Mouse (Mus musculus) small intestine, adult 2 months (tissue): ENCODE data around the gene Ankrd31. TPM values are rescaled to one million over a fixed set of nuclear protein-coding genes. Genes with fewer than 3 reads are reported as not detected.
A peak's percentile ranks its signal among the peaks of the same experiment; 100 is the strongest.
"Not testable (repeated sequence)": the region's sequence is repeated elsewhere in the genome, so short reads cannot be mapped to it uniquely, and the experiment has no call there.

Experiments
- H3K27ac ChIP-seq: fragments of 200-500 bp; 2 replicates; pipeline ENCODE4 v1.5.1; 2012; ENCODE audit warnings: low read depth, low read length, control low read depth, inconsistent platforms; ENCODE audit not compliant: insufficient read depth
- H3K27me3 ChIP-seq: fragments of 200-500 bp; 2 replicates; pipeline ENCODE4 v1.6.1; 2012; ENCODE audit warnings: mild to moderate bottlenecking, moderate library complexity, low read length, inconsistent platforms; ENCODE audit not compliant: control insufficient read depth, insufficient read depth
- H3K36me3 ChIP-seq: fragments of 200-500 bp; 2 replicates; pipeline ENCODE4 v1.6.1; 2012; ENCODE audit warnings: mild to moderate bottlenecking, low read length, control low read depth, inconsistent platforms; ENCODE audit not compliant: control insufficient read depth, insufficient read depth
- H3K4me1 ChIP-seq: fragments of 200-500 bp; 2 replicates; pipeline ENCODE4 v1.6.1; 2012; ENCODE audit warnings: low read length, inconsistent platforms, mixed read lengths; ENCODE audit not compliant: control insufficient read depth, insufficient read depth, insufficient read length
- H3K4me3 ChIP-seq: fragments of 200-500 bp; 2 replicates; pipeline ENCODE4 v1.5.1; 2012; ENCODE audit warnings: low read depth, mild to moderate bottlenecking, control low read depth, inconsistent platforms, low read length, moderate library complexity
- CTCF ChIP-seq: fragments of 200-500 bp; IDR thresholded peaks from 2 replicates; pipeline ENCODE4 v1.5.1; 2012; ENCODE audit warnings: low read depth, mild to moderate bottlenecking, control low read depth, inconsistent platforms, low read length, moderate library complexity, mixed read lengths; ENCODE audit not compliant: insufficient replicate concordance, insufficient read length; ENCODE audit errors: extremely low read depth
- POLR2A ChIP-seq: fragments of 200-500 bp; IDR thresholded peaks from 2 replicates; pipeline ENCODE4 v1.6.1; 2012; ENCODE audit warnings: low read depth, mild to moderate bottlenecking, control low read depth, inconsistent platforms, low read length, moderate library complexity
- WGBS: fragments of 180-500 bp; shearing (Covaris S2); methylation state at CpG from one replicate; pipeline ENCODE4 v1.1.7; 2018; 5-methylcytosine and 5-hydroxymethylcytosine counted together
- polyA plus RNA-seq: library from polyadenylated mRNA; depleted of rRNA; stranded (reverse); fragments of >200 nt; gene quantifications from 2 replicates; pipeline ENCODE4 v1.2.3, GENCODE M21; 2012

Ankrd31 gene
- polyA plus RNA-seq, 1 experiment = not detected

- 80% methylated on average over 2 of the region's 2 CpGs for WGBS
Measured at GRCm38 (mm10) chr13:96895144-96895543, 147.1 kb downstream of the Ankrd31 start.

GRCm38 (mm10) chr13:96906717-96907116 is 158.6 kb downstream of the Ankrd31 start:
- H3K27me3 ChIP-seq = no peaks in the 10 kb centered on the region
- WGBS = 59% methylated on average over 3 of the region's 3 CpGs
- TF ChIP-seq CTCF = no peak
- TF ChIP-seq POLR2A = no peak
- no peak overlapping the region for H3K4me3 ChIP-seq
- H3K4me1 ChIP-seq = no peaks in the 10 kb centered on the region
- no peaks in the 10 kb centered on the region for H3K36me3 ChIP-seq
- no peak overlapping the region for H3K27ac ChIP-seq

More at GRCm38 (mm10) chr13:96895144-96895543, 147.1 kb downstream of the Ankrd31 start:
- Histone ChIP-seq H3K27ac (no peak overlapping the region), H3K27me3 (no peaks in the 10 kb centered on the region), H3K36me3 (no peaks in the 10 kb centered on the region), H3K4me3 (no peak overlapping the region), H3K4me1 (no peaks in the 10 kb centered on the region)
- TF ChIP-seq POLR2A (no peak), CTCF (no peak)

- no peaks in the 10 kb centered on the region for H3K36me3 ChIP-seq
- WGBS = 75% methylated on average over 3 of the region's 3 CpGs
- no peak overlapping the region for H3K27ac ChIP-seq
- H3K27me3 ChIP-seq = no peaks in the 10 kb centered on the region
- no peaks in the 10 kb centered on the region for H3K4me1 ChIP-seq
- H3K4me3 ChIP-seq = no peak overlapping the region
- TF ChIP-seq CTCF = no peak
- TF ChIP-seq POLR2A = no peak
Measured at GRCm38 (mm10) chr13:96911202-96911601, 163.1 kb downstream of the Ankrd31 start.

- 69% methylated on average over 4 of the region's 4 CpGs for WGBS
- not testable (repeated sequence) for H3K27me3 ChIP-seq, H3K36me3 ChIP-seq
Measured at GRCm38 (mm10) chr13:96923134-96923533, 175.1 kb downstream of the Ankrd31 start.

GRCm38 (mm10) chr13:96923999-96924961 is 176.2 kb downstream of the Ankrd31 start, which contains the start of gene Gcnt4:
TSS of gene Gcnt4 (plus strand) at chr13:96924689.
- Histone ChIP-seq H3K27me3 (no peaks in the 10 kb centered on the region), H3K4me3 (peak within 1 kb of the TSS; percentile 94), H3K27ac (peak within 1 kb of the TSS; percentile 91), H3K36me3 (no peaks in the 10 kb centered on the region), H3K4me1 (peaks cover 15% of the 10 kb centered on the region)
- TF ChIP-seq CTCF (no peak), POLR2A (peak; percentile 87; the same call in 1 of the 2 replicates)
- WGBS = 7% methylated on average over 55 of the region's 56 CpGs

More at GRCm38 (mm10) chr13:96923134-96923533, 175.1 kb downstream of the Ankrd31 start:
- peaks cover 15% of the 10 kb centered on the region for H3K4me1 ChIP-seq
- H3K4me3 ChIP-seq, H3K27ac ChIP-seq: not testable (repeated sequence)

GRCm38 (mm10) chr13:96924985-96925745 is 177.1 kb downstream of the Ankrd31 start:
- no peak for TF ChIP-seq POLR2A
- no peak for TF ChIP-seq CTCF
- H3K27ac ChIP-seq = peak overlapping the region; percentile 91
- 2% methylated on average over 51 of the region's 53 CpGs for WGBS

More at GRCm38 (mm10) chr13:96924985-96925745, 177.1 kb downstream of the Ankrd31 start:
- Histone ChIP-seq H3K4me1 (peaks cover 15% of the 10 kb centered on the region), H3K4me3 (peak overlapping the region; percentile 94), H3K27me3 (no peaks in the 10 kb centered on the region), H3K36me3 (0 out of 2 replicates have a peak, but pooled peaks cover under 1% of the 10 kb centered on the region)
